ENCODE assay signal across 8 mouse cellular contexts in genomic region chr6:47877461-47878132, GRCm38 (mm10). TPM values are rescaled to one million over a fixed set of nuclear protein-coding genes. Genes with fewer than 3 reads are reported as not detected.
A peak's percentile ranks its signal among the peaks of the same experiment; 100 is the strongest.
DNase-seq lines count a peak whose midpoint lies in the region; ATAC-seq lines count a peak whose summit lies in the region.

No protein-coding gene starts in this region.

- peak; percentile 57 for DNase-seq in c-Kit-negative CD71-positive TER-119-positive erythroid progenitor cells, embryonic 14.5 days (ENCODE audit: low read depth, low spot score)
- DNase-seq in forebrain, embryonic 10.5 days (ENCODE audit: extremely low spot score, low spot score): peak; percentile 92
- peak; percentile 93 for DNase-seq in kidney, postnatal 36 days
- DNase-seq in telencephalon, adult 2 months (ENCODE audit: low read depth, low spot score): peak; percentile 79

- no peaks in the 10 kb centered on the region for H3K27me3 ChIP-seq in forebrain, embryonic 10.5 days (ENCODE audit: poor library complexity, severe bottlenecking)
- H3K27me3 ChIP-seq in heart, embryonic 16.5 days (ENCODE audit: control insufficient read depth, insufficient read depth, low read length): no peaks in the 10 kb centered on the region
- H3K27me3 ChIP-seq in liver, embryonic 15.5 days: no peaks in the 10 kb centered on the region
- no peaks in the 10 kb centered on the region for H3K27me3 ChIP-seq in neural tube, embryonic 12.5 days (replicated peaks)

- peak overlapping the region; percentile 98 for H3K27ac ChIP-seq in forebrain, embryonic 10.5 days
- H3K27ac ChIP-seq in heart, embryonic 16.5 days (ENCODE audit: low read length): peak overlapping the region; percentile 97
- peak overlapping the region; percentile 94 for H3K27ac ChIP-seq in liver, embryonic 15.5 days (replicated peaks)
- peak overlapping the region; percentile 96 for H3K27ac ChIP-seq in neural tube, embryonic 12.5 days

- peak; percentile 79 for ATAC-seq in CD4-positive, CD25-positive, alpha-beta regulatory T cell, adult 4 months
- peak; percentile 96 for ATAC-seq in heart, embryonic 16.5 days (replicated peaks; ENCODE audit: extremely low read depth, insufficient read depth, low FRiP score)
- peak; percentile 93 for ATAC-seq in liver, embryonic 15.5 days (ENCODE audit: insufficient read depth)
- peak; percentile 98 for ATAC-seq in neural tube, embryonic 12.5 days (ENCODE audit: low FRiP score, low read depth)

- no peaks in the 10 kb centered on the region for H3K9me3 ChIP-seq in forebrain, embryonic 10.5 days
- H3K9me3 ChIP-seq in heart, embryonic 16.5 days (replicated peaks; ENCODE audit: control insufficient read depth, low read length): no peaks in the 10 kb centered on the region
- H3K9me3 ChIP-seq in liver, embryonic 15.5 days (replicated peaks): no peaks in the 10 kb centered on the region
- no peaks in the 10 kb centered on the region for H3K9me3 ChIP-seq in neural tube, embryonic 12.5 days

- peak overlapping the region; percentile 97 for H3K4me2 ChIP-seq in heart, embryonic 16.5 days (ENCODE audit: low read depth, low read length)
- peak overlapping the region; percentile 93 for H3K4me2 ChIP-seq in liver, embryonic 15.5 days
- H3K4me2 ChIP-seq in neural tube, embryonic 12.5 days (replicated peaks): peak overlapping the region; percentile 70

- H3K36me3 ChIP-seq in forebrain, embryonic 10.5 days (replicated peaks): peaks cover 32% of the 10 kb centered on the region
- peaks cover 19% of the 10 kb centered on the region for H3K36me3 ChIP-seq in heart, embryonic 16.5 days (ENCODE audit: control insufficient read depth, insufficient read depth)
- H3K36me3 ChIP-seq in liver, embryonic 15.5 days (replicated peaks): peaks cover 25% of the 10 kb centered on the region
- H3K36me3 ChIP-seq in neural tube, embryonic 12.5 days: peaks cover 24% of the 10 kb centered on the region

- peak overlapping the region; percentile 92 for H3K4me3 ChIP-seq in forebrain, embryonic 10.5 days
- peak overlapping the region; percentile 90 for H3K4me3 ChIP-seq in heart, embryonic 16.5 days (ENCODE audit: low read length)
- H3K4me3 ChIP-seq in liver, embryonic 15.5 days (replicated peaks): peak overlapping the region; percentile 75
- H3K4me3 ChIP-seq in neural tube, embryonic 12.5 days: peak overlapping the region; percentile 94

- peak overlapping the region; percentile 97 for H3K9ac ChIP-seq in heart, embryonic 16.5 days (ENCODE audit: low read length)
- peak overlapping the region; percentile 89 for H3K9ac ChIP-seq in liver, embryonic 15.5 days
- H3K9ac ChIP-seq in neural tube, embryonic 12.5 days: peak overlapping the region; percentile 95

- H3K4me1 ChIP-seq in forebrain, embryonic 10.5 days: peaks cover 23% of the 10 kb centered on the region
- H3K4me1 ChIP-seq in heart, embryonic 16.5 days (ENCODE audit: control insufficient read depth, insufficient read depth, low read length): peaks cover 14% of the 10 kb centered on the region
- peaks cover 27% of the 10 kb centered on the region for H3K4me1 ChIP-seq in liver, embryonic 15.5 days (replicated peaks)
- peaks cover 12% of the 10 kb centered on the region for H3K4me1 ChIP-seq in neural tube, embryonic 12.5 days

- WGBS in forebrain, embryonic 10.5 days: under 1% methylated on average over 70 of the region's 71 CpGs
- WGBS in heart, embryonic 16.5 days: under 1% methylated on average over 70 of the region's 71 CpGs
- under 1% methylated on average over 71 of the region's 71 CpGs for WGBS in liver, embryonic 15.5 days (ENCODE audit: insufficient replicate concordance)
- WGBS in neural tube, embryonic 12.5 days: under 1% methylated on average over 71 of the region's 71 CpGs

RNA-seq across cellular contexts. Expression of gene Zfp282, which starts 0.6 kb away (rescaled TPM):
- 1 to 10 TPM; 2.5 to 3.2 TPM for polyA plus RNA-seq in CD4-positive, CD25-positive, alpha-beta regulatory T cell, adult 4 months (2017; shearing (Covaris generic))
- polyA plus RNA-seq in forebrain, embryonic 10.5 days (2016; fragmentation: Nextera tagmentation; extraction: Ambion mirVana): 14.7 and 15.0 TPM in 2 replicates
- polyA plus RNA-seq in heart, embryonic 16.5 days (2015; fragmentation: Nextera tagmentation; extraction: Ambion mirVana): 9.3 and 9.5 TPM in 2 replicates
- 2.6 and 3.1 TPM in 2 replicates for polyA plus RNA-seq in liver, embryonic 15.5 days (2015; fragmentation: Nextera tagmentation; extraction: Ambion mirVana)
- polyA plus RNA-seq in neural tube, embryonic 12.5 days (2016; fragmentation: Nextera tagmentation; extraction: Ambion mirVana): 26.8 and 27.0 TPM in 2 replicates

RNA-seq across cellular contexts. Expression of gene Zfp398, which starts 42.1 kb away (rescaled TPM):
- 10 to 100 TPM; 13.8 to 14.0 TPM for polyA plus RNA-seq in CD4-positive, CD25-positive, alpha-beta regulatory T cell, adult 4 months (2017; shearing (Covaris generic))
- 8.2 and 8.9 TPM in 2 replicates for polyA plus RNA-seq in forebrain, embryonic 10.5 days (2016; fragmentation: Nextera tagmentation; extraction: Ambion mirVana)
- 4.7 and 4.9 TPM in 2 replicates for polyA plus RNA-seq in heart, embryonic 16.5 days (2015; fragmentation: Nextera tagmentation; extraction: Ambion mirVana)
- polyA plus RNA-seq in liver, embryonic 15.5 days (2015; fragmentation: Nextera tagmentation; extraction: Ambion mirVana): 1.6 and 2.5 TPM in 2 replicates
- polyA plus RNA-seq in neural tube, embryonic 12.5 days (2016; fragmentation: Nextera tagmentation; extraction: Ambion mirVana): 13.4 and 14.5 TPM in 2 replicates

RNA-seq across cellular contexts. Expression of gene Zfp212, which starts 42.7 kb away (rescaled TPM):
- 10 to 100 TPM; 15.9 to 31.4 TPM for polyA plus RNA-seq in CD4-positive, CD25-positive, alpha-beta regulatory T cell, adult 4 months (2017; shearing (Covaris generic))
- 19.6 and 20.2 TPM in 2 replicates for polyA plus RNA-seq in forebrain, embryonic 10.5 days (2016; fragmentation: Nextera tagmentation; extraction: Ambion mirVana)
- polyA plus RNA-seq in heart, embryonic 16.5 days (2015; fragmentation: Nextera tagmentation; extraction: Ambion mirVana): 10.3 and 10.9 TPM in 2 replicates
- polyA plus RNA-seq in liver, embryonic 15.5 days (2015; fragmentation: Nextera tagmentation; extraction: Ambion mirVana): 5.3 and 6.0 TPM in 2 replicates
- 16.8 and 19.6 TPM in 2 replicates for polyA plus RNA-seq in neural tube, embryonic 12.5 days (2016; fragmentation: Nextera tagmentation; extraction: Ambion mirVana)

RNA-seq across cellular contexts. Expression of gene Zfp786, which starts 46.9 kb away (rescaled TPM):
- not detected for polyA plus RNA-seq in CD4-positive, CD25-positive, alpha-beta regulatory T cell, adult 4 months (2017; shearing (Covaris generic))
- polyA plus RNA-seq in forebrain, embryonic 10.5 days (2016; fragmentation: Nextera tagmentation; extraction: Ambion mirVana): 6.9 and 7.8 TPM in 2 replicates
- polyA plus RNA-seq in heart, embryonic 16.5 days (2015; fragmentation: Nextera tagmentation; extraction: Ambion mirVana): 1.5 and 1.7 TPM in 2 replicates
- 0.39 and 0.41 TPM in 2 replicates for polyA plus RNA-seq in liver, embryonic 15.5 days (2015; fragmentation: Nextera tagmentation; extraction: Ambion mirVana)
- 12.8 and 14.8 TPM in 2 replicates for polyA plus RNA-seq in neural tube, embryonic 12.5 days (2016; fragmentation: Nextera tagmentation; extraction: Ambion mirVana)

Comparison
In these comparisons a context has a peak if more than half of its experiments do, and no peak if none do; other contexts are left out.
1. Peak in every context shown above with its lines: DNase-seq, ATAC-seq, H3K4me3 ChIP-seq and H3K27ac ChIP-seq.